Mouse (Mus musculus) hindbrain, embryonic 15.5 days (tissue): Measurements from ENCODE around the gene Iffo2. TPM values are rescaled to one million over a fixed set of nuclear protein-coding genes. Genes with fewer than 3 reads are reported as not detected.
A peak's percentile ranks its signal among the peaks of the same experiment; 100 is the strongest.

ENCODE experiments used
- ATAC-seq: fragments of 200-750 bp; cut with Nextera tagmentation; 2 replicates; pipeline ENCODE4 v1.8.0; 2017; ENCODE audit warnings: low read depth, moderate number of reproducible peaks, moderate TSS enrichment; ENCODE audit not compliant: low FRiP score
- H3K27ac ChIP-seq: fragments of 300-500 bp; sonication (generic); replicated peaks from 2 replicates; pipeline ENCODE4 v1.5.1; 2015; ENCODE audit warnings: mild to moderate bottlenecking, inconsistent platforms
- H3K27me3 ChIP-seq: fragments of 300-500 bp; sonication (generic); 2 replicates; pipeline ENCODE4 v1.6.1; 2015; ENCODE audit warnings: control low read depth, inconsistent platforms
- H3K36me3 ChIP-seq: fragments of 300-500 bp; sonication (generic); 2 replicates; pipeline ENCODE4 v1.6.1; 2015; ENCODE audit warnings: control low read depth, inconsistent platforms
- H3K4me1 ChIP-seq: fragments of 300-500 bp; sonication (generic); replicated peaks from 2 replicates; pipeline ENCODE4 v1.6.1; 2015; ENCODE audit warnings: control low read depth, inconsistent platforms
- H3K4me2 ChIP-seq: fragments of 300-500 bp; sonication (generic); 2 replicates; pipeline ENCODE4 v1.6.1; 2015; ENCODE audit warnings: moderate library complexity, mild to moderate bottlenecking, inconsistent platforms
- H3K4me3 ChIP-seq: fragments of 300-500 bp; sonication (generic); 2 replicates; pipeline ENCODE4 v1.5.1; 2015; ENCODE audit warnings: mild to moderate bottlenecking, inconsistent platforms
- H3K9ac ChIP-seq: fragments of 300-500 bp; sonication (generic); 2 replicates; pipeline ENCODE4 v1.6.1; 2015; ENCODE audit warnings: inconsistent platforms
- H3K9me3 ChIP-seq: fragments of 300-500 bp; sonication (generic); 2 replicates; pipeline ENCODE4 v1.6.1; 2016; ENCODE audit warnings: control low read depth, inconsistent platforms
- WGBS: fragments of 180-500 bp; shearing (Covaris S2); methylation state at CpG from one replicate; pipeline ENCODE4 v1.1.7; 2015; 5-methylcytosine and 5-hydroxymethylcytosine counted together
- polyA plus RNA-seq: library from polyadenylated mRNA; unstranded; fragments of >200 nt; fragmentation: Nextera tagmentation; extraction: Ambion mirVana; gene quantifications from 2 replicates; pipeline ENCODE4 v1.2.1, GENCODE M21; 2015

Gene Iffo2
- polyA plus RNA-seq, 1 experiment from 2014 or later: 4.3 TPM

- no peak overlapping the region for H3K27ac ChIP-seq
- ATAC-seq: no peak
These were observed 5.4 kb downstream of the Iffo2 start for GRCm38 (mm10) chr4:139535719-139536118.

DNA sequence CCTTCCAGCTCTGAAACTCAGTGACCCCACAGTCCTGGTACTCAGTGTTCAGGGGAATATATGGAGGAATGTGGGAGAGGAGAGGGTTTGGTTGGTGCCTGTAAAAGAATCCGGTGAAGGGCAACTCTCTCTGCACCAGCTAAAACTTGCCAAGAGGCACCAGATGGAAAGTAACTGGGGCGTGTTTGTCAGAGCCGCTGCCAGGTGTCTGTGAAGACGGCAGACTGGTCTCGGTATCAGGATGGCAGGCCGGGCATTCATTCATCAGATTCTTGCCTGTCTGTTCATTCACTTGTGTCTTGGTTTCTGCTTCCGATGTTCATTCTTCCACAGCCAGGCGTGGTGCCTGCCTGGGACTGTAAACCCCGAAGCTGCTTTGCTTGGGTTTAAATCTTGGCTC lies 6.4 kb downstream of the Iffo2 start:
- no peaks in the 10 kb centered on the region for H3K9me3 ChIP-seq

More at GRCm38 (mm10) chr4:139535719-139536118, 5.4 kb downstream of the Iffo2 start:
- 54% methylated on average over 7 of the region's 7 CpGs for WGBS
- H3K36me3 ChIP-seq: no peaks in the 10 kb centered on the region
- no peaks in the 10 kb centered on the region for H3K9me3 ChIP-seq
- no peaks in the 10 kb centered on the region for H3K4me1 ChIP-seq
- H3K9ac ChIP-seq: no peak overlapping the region
- H3K4me2 ChIP-seq: no peak overlapping the region
- H3K4me3 ChIP-seq: no peak overlapping the region
- H3K27me3 ChIP-seq: no peaks in the 10 kb centered on the region

DNA sequence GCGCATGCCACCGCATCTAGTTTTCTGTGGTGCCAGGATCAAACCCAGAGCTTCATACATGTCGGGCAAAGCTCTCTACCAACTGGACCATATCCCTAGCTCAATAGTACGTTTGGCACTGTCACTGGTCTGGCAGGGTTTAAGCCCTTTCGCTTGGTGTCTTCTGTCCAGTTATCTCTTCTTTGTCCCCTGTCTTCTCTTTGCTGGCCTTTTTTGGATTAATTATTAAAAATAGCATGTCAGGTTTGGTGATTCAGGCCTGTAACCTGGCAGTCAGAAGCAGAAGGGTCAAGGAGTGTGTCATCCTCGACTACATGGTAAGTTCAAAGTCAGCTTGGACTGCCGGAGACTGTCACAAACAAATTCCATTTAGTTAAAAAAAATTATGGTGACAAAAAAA lies 10.4 kb downstream of the Iffo2 start:
- WGBS: 96% methylated on average over 7 of the region's 7 CpGs
- no peaks in the 10 kb centered on the region for H3K36me3 ChIP-seq
- H3K4me1 ChIP-seq: no peaks in the 10 kb centered on the region
- H3K4me3 ChIP-seq: no peak overlapping the region
- no peak for ATAC-seq
- H3K27ac ChIP-seq: no peak overlapping the region
- no peak overlapping the region for H3K4me2 ChIP-seq
- H3K9ac ChIP-seq: no peak overlapping the region
- H3K9me3 ChIP-seq: no peaks in the 10 kb centered on the region
- no peaks in the 10 kb centered on the region for H3K27me3 ChIP-seq

More for the DNA sequence above, 6.4 kb downstream of the Iffo2 start:
- no peak for ATAC-seq
- Histone ChIP-seq H3K27ac (no peak overlapping the region), H3K9ac (no peak overlapping the region), H3K4me1 (no peaks in the 10 kb centered on the region), H3K4me3 (no peak overlapping the region), H3K36me3 (no peaks in the 10 kb centered on the region), H3K4me2 (no peak overlapping the region), H3K27me3 (no peaks in the 10 kb centered on the region)
- 74% methylated on average over 9 of the region's 9 CpGs for WGBS

DNA sequence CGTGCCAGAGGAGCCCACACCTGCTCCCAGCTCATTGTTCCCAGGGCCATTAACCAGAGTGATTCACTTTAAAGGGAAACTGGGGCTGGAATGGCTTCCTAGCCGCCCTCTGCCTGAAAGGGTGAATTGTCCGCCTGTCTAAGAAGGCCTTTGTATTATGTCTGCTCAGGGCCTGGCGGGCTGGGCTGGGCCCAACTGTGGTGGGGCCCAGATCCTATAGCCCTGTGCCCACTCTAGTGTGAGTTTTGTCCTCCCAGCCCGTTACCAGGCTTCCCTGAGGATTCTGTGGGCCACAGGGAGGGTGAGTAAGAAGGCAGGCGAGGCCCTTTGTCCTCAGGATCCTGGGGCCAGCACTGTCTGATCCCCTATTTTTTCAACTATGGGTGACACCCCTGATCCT lies 15.4 kb downstream of the Iffo2 start:
- H3K27me3 ChIP-seq: no peaks in the 10 kb centered on the region
- no peaks in the 10 kb centered on the region for H3K36me3 ChIP-seq
- ATAC-seq: no peak
- H3K4me1 ChIP-seq: no peaks in the 10 kb centered on the region
- H3K27ac ChIP-seq: no peak overlapping the region
- H3K9ac ChIP-seq: no peak overlapping the region
- no peak overlapping the region for H3K4me3 ChIP-seq
- WGBS: 36% methylated on average over 6 of the region's 6 CpGs
- H3K9me3 ChIP-seq: no peaks in the 10 kb centered on the region
- H3K4me2 ChIP-seq: no peak overlapping the region

DNA sequence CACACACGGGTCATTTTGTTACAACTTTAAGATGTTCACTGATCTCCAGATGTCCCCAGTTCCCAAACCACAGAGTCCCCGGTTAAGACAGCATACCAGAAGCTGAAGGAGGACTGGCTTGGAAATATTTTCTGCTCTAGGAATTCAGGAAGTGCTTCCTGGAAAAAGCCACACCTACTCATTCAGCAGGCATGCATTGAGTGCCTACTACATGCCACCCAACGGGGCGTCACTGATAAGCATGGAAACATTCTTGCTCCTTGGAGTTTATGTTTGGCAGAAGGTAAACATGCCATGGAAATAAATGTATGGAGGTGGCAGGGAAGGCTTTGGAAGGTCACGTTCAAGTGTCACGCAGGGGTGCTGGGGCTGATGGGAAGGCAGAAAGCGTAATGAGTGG lies 19.1 kb downstream of the Iffo2 start:
- ATAC-seq: no peak
- no peaks in the 10 kb centered on the region for H3K4me1 ChIP-seq
- H3K36me3 ChIP-seq: no peaks in the 10 kb centered on the region
- no peak overlapping the region for H3K9ac ChIP-seq
- no peak overlapping the region for H3K27ac ChIP-seq
- H3K9me3 ChIP-seq: no peaks in the 10 kb centered on the region
- 89% methylated on average over 7 of the region's 7 CpGs for WGBS
- no peak overlapping the region for H3K4me3 ChIP-seq
- no peaks in the 10 kb centered on the region for H3K27me3 ChIP-seq
- no peak overlapping the region for H3K4me2 ChIP-seq

GRCm38 (mm10) chr4:139555235-139555634 lies 24.9 kb downstream of the Iffo2 start:
- Histone ChIP-seq H3K9me3 (no peaks in the 10 kb centered on the region), H3K4me3 (no peak overlapping the region), H3K4me2 (no peak overlapping the region), H3K4me1 (no peaks in the 10 kb centered on the region), H3K27ac (no peak overlapping the region), H3K36me3 (no peaks in the 10 kb centered on the region), H3K9ac (no peak overlapping the region), H3K27me3 (no peaks in the 10 kb centered on the region)
- no peak for ATAC-seq
- 80% methylated on average over 11 of the region's 11 CpGs for WGBS

DNA sequence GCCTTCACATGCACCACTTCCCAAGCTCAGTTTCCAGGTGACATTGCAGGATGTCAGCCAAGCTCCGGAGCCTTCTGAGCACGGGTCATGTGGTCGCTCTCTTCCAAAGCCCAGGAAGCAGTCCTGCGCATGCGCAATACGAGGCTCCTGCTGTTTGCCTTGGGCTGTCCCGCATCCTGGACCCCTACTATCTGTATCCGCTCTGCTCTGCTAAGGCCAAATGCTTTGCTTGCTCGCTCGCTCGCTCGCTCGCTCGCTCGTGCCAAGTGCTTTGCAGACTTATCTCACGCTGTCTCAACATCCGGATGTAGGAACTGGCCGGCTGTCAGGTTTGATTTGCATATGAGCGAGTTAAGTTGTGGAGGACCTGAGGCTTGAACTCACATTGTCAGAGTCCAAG lies 25.6 kb downstream of the Iffo2 start:
- Histone ChIP-seq H3K27ac (no peak overlapping the region), H3K27me3 (no peaks in the 10 kb centered on the region), H3K36me3 (no peaks in the 10 kb centered on the region), H3K9ac (no peak overlapping the region), H3K4me3 (no peak overlapping the region), H3K9me3 (no peaks in the 10 kb centered on the region), H3K4me1 (no peaks in the 10 kb centered on the region), H3K4me2 (no peak overlapping the region)
- 68% methylated on average over 19 of the region's 19 CpGs for WGBS
- ATAC-seq: no peak

GRCm38 (mm10) chr4:139568361-139568760 lies 38.0 kb downstream of the Iffo2 start:
- H3K4me3 ChIP-seq: no peak overlapping the region
- no peak for ATAC-seq
- H3K4me1 ChIP-seq: no peaks in the 10 kb centered on the region
- no peaks in the 10 kb centered on the region for H3K36me3 ChIP-seq
- H3K9ac ChIP-seq: no peak overlapping the region
- no peak overlapping the region for H3K27ac ChIP-seq
- H3K27me3 ChIP-seq: no peaks in the 10 kb centered on the region
- H3K4me2 ChIP-seq: no peak overlapping the region
- no peaks in the 10 kb centered on the region for H3K9me3 ChIP-seq
- WGBS: 88% methylated on average over 15 of the region's 15 CpGs

DNA sequence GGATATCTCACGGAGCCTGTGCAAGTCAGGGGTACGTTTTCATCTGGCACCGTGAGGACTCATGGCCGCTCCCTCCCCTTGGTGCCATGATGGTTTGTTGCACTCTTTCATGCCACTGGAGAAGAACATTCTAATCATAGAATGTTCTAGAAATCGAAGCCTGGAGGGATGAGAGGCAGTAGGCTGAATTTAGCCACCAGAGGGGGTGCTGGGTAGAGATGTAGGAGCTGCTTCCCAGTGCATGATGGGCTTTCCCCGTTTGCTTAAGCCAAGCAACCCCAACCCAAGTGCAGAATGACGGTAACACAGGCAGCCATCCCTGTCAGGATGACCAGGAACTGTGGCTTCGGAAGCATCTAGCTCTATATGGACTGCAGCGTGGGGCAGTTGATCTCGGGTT lies 40.4 kb downstream of the Iffo2 start:
- 80% methylated on average over 10 of the region's 10 CpGs for WGBS
- no peak overlapping the region for H3K9ac ChIP-seq
- H3K4me1 ChIP-seq: peaks cover 10% of the 10 kb centered on the region
- ATAC-seq: no peak
- no peak overlapping the region for H3K27ac ChIP-seq
- no peaks in the 10 kb centered on the region for H3K36me3 ChIP-seq
- no peaks in the 10 kb centered on the region for H3K9me3 ChIP-seq
- no peak overlapping the region for H3K4me2 ChIP-seq
- H3K27me3 ChIP-seq: no peaks in the 10 kb centered on the region
- no peak overlapping the region for H3K4me3 ChIP-seq

GRCm38 (mm10) chr4:139572928-139573512 lies 42.7 kb downstream of the Iffo2 start:
- Histone ChIP-seq H3K4me2 (0 out of 2 replicates have a peak overlapping the region, but pooled peaks have one; percentile 75), H3K9me3 (no peaks in the 10 kb centered on the region), H3K4me3 (no peak overlapping the region), H3K36me3 (no peaks in the 10 kb centered on the region), H3K9ac (no peak overlapping the region), H3K4me1 (peaks cover 31% of the 10 kb centered on the region), H3K27me3 (no peaks in the 10 kb centered on the region), H3K27ac (peak overlapping the region; percentile 87; the same call in 1 of the 2 replicates)
- no peak for ATAC-seq
- 89% methylated on average over 12 of the region's 12 CpGs for WGBS

- H3K9me3 ChIP-seq: no peaks in the 10 kb centered on the region
- peak overlapping the region; percentile 91 for H3K9ac ChIP-seq
- H3K4me1 ChIP-seq: peaks cover 44% of the 10 kb centered on the region
- H3K4me2 ChIP-seq: peak overlapping the region; percentile 75
- under 1% methylated on average over 46 of the region's 52 CpGs for WGBS
- peak; percentile 97 for ATAC-seq
- no peaks in the 10 kb centered on the region for H3K27me3 ChIP-seq
- H3K4me3 ChIP-seq: peak overlapping the region; percentile 69
- peak overlapping the region; percentile 87 for H3K27ac ChIP-seq
- no peaks in the 10 kb centered on the region for H3K36me3 ChIP-seq
These were observed 43.9 kb downstream of the Iffo2 start for GRCm38 (mm10) chr4:139574156-139574798.

- WGBS: under 1% methylated on average over 107 of the region's 111 CpGs
- H3K9ac ChIP-seq: peak overlapping the region; percentile 91
- peak overlapping the region; percentile 87 for H3K27ac ChIP-seq
- no peaks in the 10 kb centered on the region for H3K36me3 ChIP-seq
- H3K4me3 ChIP-seq: peak overlapping the region; percentile 69
- peak overlapping the region; percentile 75 for H3K4me2 ChIP-seq
- H3K4me1 ChIP-seq: peaks cover 51% of the 10 kb centered on the region
- no peaks in the 10 kb centered on the region for H3K9me3 ChIP-seq
- H3K27me3 ChIP-seq: no peaks in the 10 kb centered on the region
- ATAC-seq: peak; percentile 64; the same call in 1 of the 2 replicates
These were observed 44.7 kb downstream of the Iffo2 start for GRCm38 (mm10) chr4:139574799-139575672.
